Mouse (Mus musculus): ENCODE results near the gene Gm10188.

- no peak for TF ChIP-seq CTCF (IDR thresholded peaks at IDR 0.05)
- TF ChIP-seq EP300 (IDR thresholded peaks at IDR 0.05) = no peak
These were observed 31.0 kb downstream of the Gm10188 start for GRCm38 (mm10) chr1:132198401-132199071.
